Mouse (Mus musculus): ENCODE data around the gene Olfm2. TPM values are rescaled to one million over a fixed set of nuclear protein-coding genes. Genes with fewer than 3 reads are reported as not detected.
A peak's percentile ranks its signal among the peaks of the same experiment; 100 is the strongest.

Olfm2 gene
- total and polyA plus RNA-seq, 3 experiments, result 0.08 to 0.47 TPM; not detected in 1

- no peak for TF ChIP-seq POLR2AphosphoS2 (IDR thresholded peaks at IDR 0.05; ENCODE audit: low read depth, low read length)
- TF ChIP-seq MAFK (IDR thresholded peaks at IDR 0.05; ENCODE audit: insufficient replicate concordance, low read length), result 0 out of 2 replicates have a peak, but pooled peaks have one; percentile 22
- TF ChIP-seq BHLHE40 (IDR thresholded peaks at IDR 0.05; ENCODE audit: low read depth, low read length), result peak; percentile 92
- no peaks in the 10 kb centered on the region for H3K9me3 ChIP-seq (replicated peaks; ENCODE audit: low read length)
- peaks cover 29% of the 10 kb centered on the region for H3K27me3 ChIP-seq (replicated peaks)
- no peaks in the 10 kb centered on the region for H3K36me3 ChIP-seq (replicated peaks in 1 of 2; ENCODE audit: control insufficient read depth in 1 of 2, insufficient read depth in 1 of 2, low read length in 1 of 2)
- no peak for DNase-seq (ENCODE audit: extremely low read depth)
- H3K4me3 ChIP-seq (replicated peaks in 1 of 3; ENCODE audit: low read depth in 2 of 3, low read length in 2 of 3, poor library complexity in 1 of 3), result no peak overlapping the region
- H3K27ac ChIP-seq (ENCODE audit: insufficient read depth, low read depth), result no peak overlapping the region
- H3K9ac ChIP-seq (ENCODE audit: insufficient read depth, low read depth), result no peak overlapping the region
- dilution Hi-C loops (cut with MboI; ENCODE audit: extremely low pct_ligation_motif_present, extremely low pct_unique_long_range_greater_than_20kb, low sequenced_read_pairs), result no loop called here
- in situ Hi-C loops (cut with MboI; ENCODE audit: low pct_ligation_motif_present, low pct_unique_long_range_greater_than_20kb, low sequenced_read_pairs), result no loop called here
- H3K4me1 ChIP-seq (ENCODE audit: control insufficient read depth in 1 of 2, insufficient read depth in 2 of 2), result peaks cover 12 to 26% of the 10 kb centered on the region in 2 experiments
- H3K4me2 ChIP-seq (ENCODE audit: insufficient read depth, low read depth, poor library complexity, severe bottlenecking), result no peak overlapping the region
- H3K79me2 ChIP-seq (replicated peaks; ENCODE audit: control insufficient read depth, extremely low read depth, insufficient read depth, poor library complexity, severe bottlenecking), result no peaks in the 10 kb centered on the region
Measured at GRCm38 (mm10) chr9:20765274-20765673, 19.1 kb upstream of the Olfm2 start.

GRCm38 (mm10) chr9:20763099-20763498 lies 16.9 kb upstream of the Olfm2 start:
- no peak overlapping the region for H3K4me3 ChIP-seq (replicated peaks in 1 of 3; ENCODE audit: low read depth in 2 of 3, low read length in 2 of 3, poor library complexity in 1 of 3)
- no peaks in the 10 kb centered on the region for H3K9me3 ChIP-seq (replicated peaks; ENCODE audit: low read length)
- H3K36me3 ChIP-seq (replicated peaks in 1 of 2; ENCODE audit: control insufficient read depth in 1 of 2, insufficient read depth in 1 of 2, low read length in 1 of 2), result no peaks in the 10 kb centered on the region
- H3K9ac ChIP-seq (ENCODE audit: insufficient read depth, low read depth), result no peak overlapping the region
- H3K27me3 ChIP-seq (replicated peaks), result peaks cover 27% of the 10 kb centered on the region
- DNase-seq (ENCODE audit: extremely low read depth), result no peak
- dilution Hi-C loops (cut with MboI; ENCODE audit: extremely low pct_ligation_motif_present, extremely low pct_unique_long_range_greater_than_20kb, low sequenced_read_pairs), result no loop called here
- TF ChIP-seq HCFC1 (IDR thresholded peaks at IDR 0.05; ENCODE audit: low read depth, low read length) (no peak), UBTF (IDR thresholded peaks at IDR 0.05; ENCODE audit: low read depth, low read length) (no peak), ZNF384 (IDR thresholded peaks at IDR 0.05; ENCODE audit: low read depth, low read length) (no peak), RAD21 (IDR thresholded peaks at IDR 0.05; ENCODE audit: low read depth, low read length) (no peak), ZC3H11A (IDR thresholded peaks at IDR 0.05; ENCODE audit: low read depth, low read length) (no peak), IRF4 (IDR thresholded peaks at IDR 0.05; ENCODE audit: low read depth, low read length) (no peak), USF2 (conservative IDR thresholded peaks at IDR 0.05; ENCODE audit: low read depth, low read length) (no peak), MEF2A (IDR thresholded peaks at IDR 0.05; ENCODE audit: borderline replicate concordance, low read depth, low read length) (no peak), ZMIZ1 (IDR thresholded peaks at IDR 0.05; ENCODE audit: low read depth, low read length) (no peak), CHD2 (IDR thresholded peaks at IDR 0.05; ENCODE audit: low read length) (no peak), E2F4 (IDR thresholded peaks at IDR 0.05; ENCODE audit: insufficient replicate concordance, low read depth, low read length) (no peak), SMC3 (IDR thresholded peaks at IDR 0.05; ENCODE audit: low read depth, low read length) (no peak), MXI1 (IDR thresholded peaks at IDR 0.05; ENCODE audit: low read depth, low read length) (no peak), RCOR1 (conservative IDR thresholded peaks at IDR 0.05; ENCODE audit: low read depth, low read length) (no peak), MAX (IDR thresholded peaks at IDR 0.05; ENCODE audit: low read length) (no peak), EP300 (IDR thresholded peaks at IDR 0.05; ENCODE audit: low read length) (no peak), ETS1 (conservative IDR thresholded peaks at IDR 0.05; ENCODE audit: low read depth, low read length) (no peak), CTCF (conservative IDR thresholded peaks at IDR 0.05 in 1 of 2, IDR thresholded peaks at IDR 0.05 in 1 of 2; ENCODE audit: low read depth in 2 of 2, low read length in 2 of 2) (no peak)
- H3K4me2 ChIP-seq (ENCODE audit: insufficient read depth, low read depth, poor library complexity, severe bottlenecking), result no peak overlapping the region
- no peak overlapping the region for H3K27ac ChIP-seq (ENCODE audit: insufficient read depth, low read depth)
- peaks cover 9 to 30% of the 10 kb centered on the region in 2 experiments for H3K4me1 ChIP-seq (ENCODE audit: control insufficient read depth in 1 of 2, insufficient read depth in 2 of 2)
- no peaks in the 10 kb centered on the region for H3K79me2 ChIP-seq (replicated peaks; ENCODE audit: control insufficient read depth, extremely low read depth, insufficient read depth, poor library complexity, severe bottlenecking)
- in situ Hi-C loops (cut with MboI; ENCODE audit: low pct_ligation_motif_present, low pct_unique_long_range_greater_than_20kb, low sequenced_read_pairs), result no loop called here
